Mouse (Mus musculus): ENCODE results near the gene Eml5.
A peak's percentile ranks its signal among the peaks of the same experiment; 100 is the strongest.

Gene Eml5

GRCm38 (mm10) chr12:98833901-98834300 is 67.4 kb downstream of the Eml5 start:
- no peak for DNase-seq (ENCODE audit: low spot score)

DNA sequence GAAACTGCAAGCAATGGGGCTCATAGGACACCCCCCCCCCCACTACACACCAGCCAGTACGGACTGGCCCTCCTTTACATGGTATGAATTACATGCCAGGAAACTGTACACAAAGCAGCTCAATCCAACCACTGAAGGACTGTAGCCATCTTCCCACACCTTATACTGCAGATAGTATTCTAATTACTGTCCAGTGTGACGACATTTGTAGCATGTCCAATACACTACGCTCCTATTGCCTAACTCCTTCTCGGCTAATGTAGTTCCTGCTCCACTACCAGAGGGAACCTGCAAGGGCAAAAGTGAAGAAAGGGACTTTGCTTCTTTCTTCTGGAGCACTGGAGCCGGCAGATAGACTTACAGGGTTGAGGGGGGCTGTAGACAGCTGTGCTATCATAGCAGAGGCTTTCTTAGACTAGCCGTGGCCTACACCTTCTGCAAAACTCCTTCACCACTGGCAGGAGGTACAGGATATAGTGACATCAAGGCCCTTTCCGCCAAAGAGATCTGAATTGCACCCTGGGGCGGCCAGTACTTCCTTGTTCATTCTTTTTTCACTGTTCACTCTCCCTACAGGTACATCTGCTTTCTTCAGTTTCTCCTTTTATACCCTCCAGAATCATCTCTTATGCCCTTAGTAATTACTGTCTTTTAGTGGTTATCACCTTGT is 68.2 kb downstream of the Eml5 start:
- no peak for DNase-seq (ENCODE audit: low spot score)

DNA sequence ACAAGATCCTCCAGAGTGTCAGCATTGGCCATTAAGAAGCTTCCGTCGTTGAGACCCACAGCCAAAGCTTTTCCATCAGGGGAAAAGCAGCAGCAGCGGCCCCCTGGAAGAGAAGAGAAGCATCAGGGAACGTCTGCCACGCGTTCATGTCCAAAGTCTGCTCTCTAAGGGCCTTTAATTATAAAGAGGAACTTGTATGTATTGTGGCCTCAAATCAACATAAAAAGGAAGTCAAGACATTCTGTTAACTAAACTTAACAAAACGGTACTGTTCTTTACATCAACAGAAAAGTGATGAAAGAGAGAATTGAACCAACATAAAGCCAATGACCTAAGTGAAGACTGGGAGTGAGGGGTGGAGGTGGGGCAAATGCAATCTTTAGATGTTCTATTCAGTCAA is 70.2 kb downstream of the Eml5 start:
- no peak for DNase-seq (ENCODE audit: low spot score)

GRCm38 (mm10) chr12:98820781-98821180 is 80.5 kb downstream of the Eml5 start:
- peak; percentile 6 for DNase-seq (ENCODE audit: low spot score)

GRCm38 (mm10) chr12:98804078-98804748 is 97.1 kb downstream of the Eml5 start:
- DNase-seq (ENCODE audit: low spot score), result no peak

GRCm38 (mm10) chr12:98802245-98802644 is 99.0 kb downstream of the Eml5 start:
- DNase-seq (ENCODE audit: low spot score), result no peak

DNA sequence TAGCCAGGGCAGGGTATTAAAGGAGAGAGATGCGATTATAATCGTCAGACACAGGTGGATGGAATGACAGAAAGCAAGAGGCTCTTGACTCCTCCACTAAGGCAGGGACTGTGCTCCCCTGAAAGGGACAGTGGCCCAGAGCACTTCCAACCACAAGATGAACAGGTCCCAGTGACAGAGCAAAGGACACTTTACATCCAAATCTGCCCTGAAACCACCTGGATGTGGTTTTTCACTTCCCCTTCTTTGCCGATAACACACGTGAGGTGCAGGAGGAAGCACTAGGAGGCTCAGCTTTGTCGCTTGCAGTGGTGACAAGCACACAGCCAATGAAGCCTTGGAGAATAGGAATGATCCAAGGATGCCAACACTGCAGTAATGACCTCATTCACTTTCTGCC is 101.0 kb downstream of the Eml5 start:
- DNase-seq (ENCODE audit: low spot score), result no peak

DNA sequence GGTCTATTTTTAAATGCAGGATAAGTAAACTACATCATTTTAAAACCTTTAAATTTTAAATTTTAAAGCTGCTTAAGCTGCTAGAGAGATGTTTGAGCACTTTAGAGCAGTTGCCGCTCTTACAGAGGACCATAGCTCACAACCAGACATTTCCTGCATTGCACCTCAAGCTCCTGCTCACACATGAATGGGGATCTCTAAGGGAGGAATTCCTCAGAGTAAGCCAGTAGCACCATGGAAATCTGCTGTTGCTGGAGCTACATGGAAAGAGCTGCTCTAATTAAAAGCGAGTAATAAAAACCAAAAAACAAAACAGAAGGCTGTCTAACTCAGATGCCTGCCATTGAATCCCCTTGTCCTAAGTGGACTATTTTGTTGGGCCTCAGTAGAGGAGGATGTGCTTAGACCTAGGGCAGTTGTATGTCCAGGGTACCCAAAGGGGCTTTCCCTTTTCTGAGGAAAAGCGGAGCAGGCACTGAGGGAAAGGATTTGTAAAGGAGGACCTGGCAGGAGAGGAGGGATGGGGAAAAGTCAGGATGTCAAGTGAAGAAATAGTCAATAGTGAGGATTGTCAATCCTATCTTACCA is 105.5 kb downstream of the Eml5 start:
- DNase-seq (ENCODE audit: low spot score), result no peak

- no peak for DNase-seq (ENCODE audit: low spot score)
Measured at GRCm38 (mm10) chr12:98784251-98784650, 117.0 kb downstream of the Eml5 start.

GRCm38 (mm10) chr12:98779148-98779547 is 122.1 kb downstream of the Eml5 start:
- peak; percentile 43 for DNase-seq (ENCODE audit: low spot score)

DNA sequence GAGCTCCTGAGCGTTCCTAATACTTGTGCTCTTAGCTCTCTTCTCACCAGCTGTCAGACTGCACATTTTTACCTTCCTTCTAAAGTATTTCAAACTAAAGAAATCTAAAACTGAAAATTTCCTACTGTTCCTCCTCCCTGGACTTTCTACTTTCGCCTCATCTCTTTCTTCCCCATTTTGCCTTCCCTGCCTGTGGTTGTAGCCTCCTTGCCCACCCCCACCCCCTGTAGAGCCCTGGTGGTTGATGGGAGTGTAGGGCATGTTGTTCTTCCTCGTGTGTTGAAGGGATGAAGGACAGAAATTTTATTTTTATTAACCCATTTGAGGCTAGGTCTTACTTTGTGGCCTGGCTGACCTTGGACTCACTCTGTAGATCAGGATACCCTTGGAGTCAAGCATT is 123.8 kb downstream of the Eml5 start:
- no peak for DNase-seq (ENCODE audit: low spot score)

GRCm38 (mm10) chr12:98766241-98766640 is 135.0 kb downstream of the Eml5 start:
- DNase-seq (ENCODE audit: low spot score), result no peak

DNA sequence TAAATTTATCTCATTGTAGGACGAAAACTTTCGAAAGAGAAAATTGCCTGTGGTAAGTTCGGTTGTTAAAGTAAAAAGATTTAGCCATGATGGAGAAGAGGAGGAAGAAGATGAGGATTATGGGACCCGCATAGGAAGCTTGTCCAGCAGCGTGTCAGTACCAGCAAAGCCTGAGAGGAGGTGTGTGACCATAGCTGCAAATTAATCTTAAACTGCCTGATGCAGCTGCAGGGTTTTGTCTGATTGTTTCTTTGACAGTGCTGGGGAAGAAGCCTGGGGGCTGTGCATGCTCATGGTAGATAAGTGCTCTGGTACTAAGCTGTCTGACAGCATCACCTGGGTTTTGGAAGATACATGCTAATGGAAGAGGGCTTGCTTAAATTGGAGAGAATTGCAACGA is 141.6 kb downstream of the Eml5 start:
- no peak for DNase-seq (ENCODE audit: low spot score)

- DNase-seq (ENCODE audit: low spot score), result no peak
Measured at GRCm38 (mm10) chr12:98757636-98758035, 143.6 kb downstream of the Eml5 start.

DNA sequence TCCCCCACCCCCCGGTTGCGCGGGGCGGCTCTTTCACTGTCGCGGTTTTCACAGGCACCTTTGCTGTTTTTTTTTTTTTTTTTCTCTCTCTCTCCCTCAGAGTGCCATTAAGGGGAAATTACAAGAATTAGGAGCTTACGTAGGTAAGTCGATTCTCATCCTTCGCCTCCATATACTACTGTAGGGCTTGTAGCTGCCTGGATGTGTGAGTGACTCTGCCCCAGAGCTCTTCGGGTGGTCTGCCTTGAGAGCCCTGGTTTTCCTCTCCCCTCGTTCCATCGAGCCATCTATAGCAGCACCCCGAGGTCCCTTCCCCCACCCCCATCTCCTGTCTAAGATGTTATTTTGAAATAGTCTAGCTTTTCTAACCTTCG is 153.9 kb downstream of the Eml5 start:
- peak; percentile 47 for DNase-seq (ENCODE audit: low spot score)

DNA sequence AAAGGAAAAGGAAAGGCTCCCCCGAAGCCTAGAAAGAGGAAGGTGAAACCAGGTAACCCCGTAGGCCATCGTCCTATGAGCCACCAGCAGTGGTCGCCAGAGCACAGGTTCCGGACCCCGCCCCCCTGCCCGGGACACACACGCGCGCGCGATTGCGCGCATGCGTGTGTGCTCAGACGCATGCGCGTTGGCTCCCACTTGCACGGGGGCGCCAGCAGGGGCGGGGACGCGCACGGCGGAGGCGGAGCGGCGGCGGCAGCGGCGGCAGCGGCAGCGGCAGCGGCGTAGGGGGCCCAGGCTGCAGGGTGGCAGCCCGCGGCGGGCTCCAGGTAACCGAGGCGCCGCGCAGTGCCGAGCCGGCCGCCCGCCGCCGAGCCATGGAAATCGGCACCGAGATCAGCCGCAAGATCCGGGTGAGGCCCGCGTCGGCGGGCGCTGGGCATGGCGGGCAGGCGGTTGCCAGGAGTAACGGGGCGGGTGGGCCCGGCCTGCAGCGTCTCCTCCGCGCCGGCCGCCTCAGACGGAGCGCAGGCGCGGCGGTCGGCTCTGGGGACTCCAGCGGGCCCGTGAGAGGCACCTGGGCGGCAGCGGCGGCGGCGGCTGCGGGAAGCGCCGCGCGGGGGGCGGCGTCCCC is 154.4 kb downstream of the Eml5 start, which contains the start of gene Zc3h14:
Gene Zc3h14 (plus strand): TSS at position 219 of the 634 bp plus-strand sequence.
- peak; percentile 96 for DNase-seq (ENCODE audit: low spot score)

DNA sequence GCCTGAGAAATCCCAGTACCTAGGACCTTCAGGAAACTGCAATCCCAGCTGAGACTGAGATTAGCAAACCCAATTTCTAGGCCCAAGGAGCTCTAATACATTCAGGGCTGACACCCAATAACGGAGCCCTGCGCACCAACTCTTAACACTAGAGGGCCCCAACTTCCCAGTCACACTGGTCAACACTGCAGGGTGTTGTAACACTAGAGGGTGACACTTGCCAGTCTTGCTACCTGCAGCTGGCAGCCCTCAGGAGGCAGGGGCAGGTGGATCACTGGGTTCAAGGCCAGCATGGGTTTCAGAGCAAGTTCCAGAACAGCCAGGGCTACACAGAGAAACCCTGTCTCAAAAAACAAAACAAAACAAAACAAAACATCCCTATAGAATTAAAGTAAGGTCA is 155.2 kb downstream of the Eml5 start:
- DNase-seq (ENCODE audit: low spot score), result peak; percentile 73

GRCm38 (mm10) chr12:98745626-98746025 is 155.7 kb downstream of the Eml5 start:
- no peak for DNase-seq (ENCODE audit: low spot score)

- no peak for DNase-seq (ENCODE audit: low spot score)
Measured at GRCm38 (mm10) chr12:98741011-98741501, 160.2 kb downstream of the Eml5 start.

- DNase-seq (ENCODE audit: low spot score), result peak; percentile 70
Measured at GRCm38 (mm10) chr12:98737801-98738350, 163.4 kb downstream of the Eml5 start.

GRCm38 (mm10) chr12:98736951-98737800 is 164.1 kb downstream of the Eml5 start, which contains the start of gene Ptpn21:
TSS of gene Ptpn21 (minus strand) at chr12:98737405.
- DNase-seq (ENCODE audit: low spot score), result peak; percentile 72
